Comparison of ENCODE assay signal across 8 mouse cellular contexts in genomic region chr17:55986030-55986961, GRCm38 (mm10). TPM values are rescaled to one million over a fixed set of nuclear protein-coding genes. Genes with fewer than 3 reads are reported as not detected.
DNase-seq lines count a peak whose midpoint lies in the region; ATAC-seq and TF ChIP-seq lines count a peak whose summit lies in the region.

Gene Fsd1 (plus strand): TSS chr17:55986509.

- H3K4me3 ChIP-seq in heart, embryonic 14.5 days (ENCODE audit: control insufficient read depth in 1 of 2, insufficient read depth in 1 of 2, low read depth in 1 of 2, low read length in 2 of 2), result peak within 1 kb of the TSS; percentile 35 to 37
- peak within 1 kb of the TSS; percentile 79 for H3K4me3 ChIP-seq in forebrain, embryonic 15.5 days
- peak within 1 kb of the TSS; percentile 21; the same call in 1 of the 2 replicates for H3K4me3 ChIP-seq in intestine, postnatal 0 days (ENCODE audit: low read depth, low read length)
- peak within 1 kb of the TSS; percentile 43 for H3K4me3 ChIP-seq in stomach, embryonic 14.5 days (ENCODE audit: low read depth, low read length)

- H3K9ac ChIP-seq in heart, embryonic 14.5 days (ENCODE audit: low read length), result 0 out of 2 replicates have a peak within 1 kb of the TSS, but pooled peaks have one; percentile 39
- peak within 1 kb of the TSS; percentile 77 for H3K9ac ChIP-seq in forebrain, embryonic 15.5 days (replicated peaks)
- H3K9ac ChIP-seq in intestine, postnatal 0 days (ENCODE audit: low read depth, low read length), result no peak within 1 kb of the TSS
- peak within 1 kb of the TSS; percentile 45; the same call in 1 of the 2 replicates for H3K9ac ChIP-seq in stomach, embryonic 14.5 days (replicated peaks; ENCODE audit: low read depth, low read length)

- no peak within 1 kb of the TSS for H3K27ac ChIP-seq in heart, embryonic 14.5 days (replicated peaks in 1 of 2; ENCODE audit: control insufficient read depth in 1 of 2, insufficient read depth in 1 of 2, low read depth in 2 of 2, low read length in 2 of 2)
- H3K27ac ChIP-seq in forebrain, embryonic 15.5 days (replicated peaks), result 0 out of 2 replicates have a peak within 1 kb of the TSS, but pooled peaks have one; percentile 32
- H3K27ac ChIP-seq in intestine, postnatal 0 days (ENCODE audit: low read depth, low read length), result no peak within 1 kb of the TSS
- no peak within 1 kb of the TSS for H3K27ac ChIP-seq in stomach, embryonic 14.5 days (ENCODE audit: low read length)

- DNase-seq in heart, adult 9 months (ENCODE audit: low spot score in 2 of 2), result no peak
- DNase-seq in cerebellum, adult 11-12 months, result peak; percentile 87
- peak; percentile 44 for DNase-seq in lung, postnatal 14 days

- ATAC-seq in heart, embryonic 14.5 days (ENCODE audit: insufficient number of reproducible peaks, insufficient read depth, low FRiP score, low read depth), result no peak
- ATAC-seq in forebrain, embryonic 15.5 days (replicated peaks), result peak; percentile 84
- ATAC-seq in intestine, postnatal 0 days, result no peak
- peak; percentile 53; the same call in 1 of the 2 replicates for ATAC-seq in stomach, embryonic 14.5 days (ENCODE audit: insufficient number of reproducible peaks, insufficient read depth, low FRiP score, low read depth)
- no peak for ATAC-seq in monocyte, adult 5-6 weeks (replicated peaks; ENCODE audit: insufficient number of reproducible peaks, low FRiP score, low TSS enrichment, poor library complexity, severe bottlenecking)

- peak within 1 kb of the TSS; percentile 60 for H3K4me2 ChIP-seq in heart, embryonic 14.5 days (ENCODE audit: low read length)
- H3K4me2 ChIP-seq in forebrain, embryonic 15.5 days (replicated peaks), result peak within 1 kb of the TSS; percentile 79
- H3K4me2 ChIP-seq in intestine, postnatal 0 days (replicated peaks; ENCODE audit: low read depth), result peak within 1 kb of the TSS; percentile 49
- peak within 1 kb of the TSS; percentile 64 for H3K4me2 ChIP-seq in stomach, embryonic 14.5 days (replicated peaks; ENCODE audit: low read depth, low read length)

- no peaks in the 10 kb centered on the region for H3K36me3 ChIP-seq in heart, embryonic 14.5 days (ENCODE audit: control insufficient read depth, insufficient read depth, low read length)
- peaks cover 9% of the 10 kb centered on the region; the same call in 1 of the 2 replicates for H3K36me3 ChIP-seq in forebrain, embryonic 15.5 days
- no peaks in the 10 kb centered on the region for H3K36me3 ChIP-seq in intestine, postnatal 0 days (ENCODE audit: control insufficient read depth, insufficient read depth)
- no peaks in the 10 kb centered on the region for H3K36me3 ChIP-seq in stomach, embryonic 14.5 days (ENCODE audit: control insufficient read depth, insufficient read depth, low read length)

- 11% methylated on average over 27 of the region's 35 CpGs for WGBS in heart, embryonic 14.5 days
- WGBS in forebrain, embryonic 15.5 days, result 8% methylated on average over 33 of the region's 35 CpGs
- WGBS in intestine, postnatal 0 days, result 8% methylated on average over 32 of the region's 35 CpGs
- WGBS in stomach, embryonic 14.5 days, result 9% methylated on average over 29 of the region's 35 CpGs

- peaks cover 0 to 3% of the 10 kb centered on the region in 2 experiments; a peak in 2 of 4 replicates for H3K4me1 ChIP-seq in heart, embryonic 14.5 days (ENCODE audit: control insufficient read depth in 2 of 2, insufficient read depth in 2 of 2, low read length in 2 of 2)
- peaks cover 9% of the 10 kb centered on the region for H3K4me1 ChIP-seq in forebrain, embryonic 15.5 days
- H3K4me1 ChIP-seq in intestine, postnatal 0 days (replicated peaks; ENCODE audit: control insufficient read depth, insufficient read depth, low read length), result peaks cover 3% of the 10 kb centered on the region; the same call in 1 of the 2 replicates
- H3K4me1 ChIP-seq in stomach, embryonic 14.5 days (ENCODE audit: control insufficient read depth, insufficient read depth, low read length), result no peaks in the 10 kb centered on the region; the same call in 1 of the 2 replicates

- H3K9me3 ChIP-seq in heart, embryonic 14.5 days (ENCODE audit: control insufficient read depth, low read length), result 0 out of 2 replicates have a peak, but pooled peaks cover 2% of the 10 kb centered on the region
- no peaks in the 10 kb centered on the region for H3K9me3 ChIP-seq in forebrain, embryonic 15.5 days
- no peaks in the 10 kb centered on the region for H3K9me3 ChIP-seq in intestine, postnatal 0 days (ENCODE audit: control insufficient read depth)
- no peaks in the 10 kb centered on the region for H3K9me3 ChIP-seq in stomach, embryonic 14.5 days (ENCODE audit: control insufficient read depth, low read depth, low read length)

- no peak for TF ChIP-seq CTCF in intestine, postnatal 0 days (IDR thresholded peaks at IDR 0.05; ENCODE audit: low read depth)

- peaks cover 29% of the 10 kb centered on the region for H3K27me3 ChIP-seq in heart, embryonic 14.5 days (ENCODE audit: control insufficient read depth, insufficient read depth, low read length)
- no peaks in the 10 kb centered on the region for H3K27me3 ChIP-seq in forebrain, embryonic 15.5 days
- peaks cover 8% of the 10 kb centered on the region for H3K27me3 ChIP-seq in intestine, postnatal 0 days (replicated peaks; ENCODE audit: control insufficient read depth, insufficient read depth, low read length)
- no peaks in the 10 kb centered on the region for H3K27me3 ChIP-seq in stomach, embryonic 14.5 days (ENCODE audit: control insufficient read depth, insufficient read depth, low read length)

RNA-seq across cellular contexts. Expression of gene Fsd1, which starts in this region (rescaled TPM):
- polyA plus RNA-seq in heart, embryonic 14.5 days (2014; fragmentation: Nextera tagmentation; extraction: Ambion mirVana), result 1.6 and 1.8 TPM in 2 replicates
- 127 and 151 TPM in 2 replicates for polyA plus RNA-seq in forebrain, embryonic 15.5 days (2015; fragmentation: Nextera tagmentation; extraction: Ambion mirVana)
- 3.6 and 4.2 TPM in 2 replicates for polyA plus RNA-seq in intestine, postnatal 0 days (2015; fragmentation: Nextera tagmentation; extraction: Ambion mirVana)
- 13.7 and 17.6 TPM in 2 replicates for polyA plus RNA-seq in stomach, embryonic 14.5 days (2014; fragmentation: Nextera tagmentation; extraction: Ambion mirVana)
- total RNA-seq in monocyte, adult 5-6 weeks (2017), result not detected in 3 replicates

Comparison
In these comparisons a context has a peak if more than half of its experiments do, and no peak if none do; other contexts are left out.
1. ATAC-seq: peak in forebrain, embryonic 15.5 days (single experiment) and stomach, embryonic 14.5 days (single experiment); none in heart, embryonic 14.5 days (single experiment), intestine, postnatal 0 days (single experiment) and monocyte, adult 5-6 weeks (single experiment).
2. H3K4me3 ChIP-seq: peak in every context shown above with its lines; median percentile 79 in forebrain, embryonic 15.5 days; 43 in stomach, embryonic 14.5 days; 36 in heart, embryonic 14.5 days; 21 in intestine, postnatal 0 days.
3. DNase-seq: peak in cerebellum, adult 11-12 months (single experiment) and lung, postnatal 14 days (single experiment); none in heart, adult 9 months (0 of 2).
4. Peak in every context shown above with its lines, with median percentiles within 50 percentile points of each other: H3K4me2 ChIP-seq.